Mouse (Mus musculus) heart, embryonic 16.5 days (tissue): ENCODE data around the gene Apopt1. TPM values are rescaled to one million over a fixed set of nuclear protein-coding genes. Genes with fewer than 3 reads are reported as not detected.

Source experiments
- ATAC-seq: fragments of 200-750 bp; cut with Nextera tagmentation; replicated peaks from 2 replicates; pipeline ENCODE4 v1.8.0; 2017; ENCODE audit warnings: moderate number of reproducible peaks; ENCODE audit not compliant: insufficient read depth, low FRiP score; ENCODE audit errors: extremely low read depth
- H3K27ac ChIP-seq: fragments of 300-500 bp; sonication (generic); 2 replicates; pipeline ENCODE4 v1.5.1; 2014; ENCODE audit warnings: mild to moderate bottlenecking, low read length, control low read depth, moderate library complexity
- H3K27me3 ChIP-seq: fragments of 300-500 bp; sonication (generic); 2 replicates; pipeline ENCODE4 v1.6.1; 2014; ENCODE audit warnings: low read length, mixed read lengths; ENCODE audit not compliant: control insufficient read depth, insufficient read depth
- H3K36me3 ChIP-seq: fragments of 300-500 bp; sonication (generic); 2 replicates; pipeline ENCODE4 v1.6.1; 2014; ENCODE audit not compliant: control insufficient read depth, insufficient read depth
- H3K4me1 ChIP-seq: fragments of 300-500 bp; sonication (generic); 2 replicates; pipeline ENCODE4 v1.6.1; 2014; ENCODE audit warnings: low read length, mixed read lengths; ENCODE audit not compliant: control insufficient read depth, insufficient read depth
- H3K4me2 ChIP-seq: fragments of 300-500 bp; sonication (generic); 2 replicates; pipeline ENCODE4 v1.6.1; 2014; ENCODE audit warnings: low read depth, mild to moderate bottlenecking, control low read depth, low read length
- H3K4me3 ChIP-seq: fragments of 300-500 bp; sonication (generic); 2 replicates; pipeline ENCODE4 v1.5.1; 2014; ENCODE audit warnings: mild to moderate bottlenecking, control low read depth, low read length
- H3K9ac ChIP-seq: fragments of 300-500 bp; sonication (generic); 2 replicates; pipeline ENCODE4 v1.6.1; 2014; ENCODE audit warnings: low read length, control low read depth
- H3K9me3 ChIP-seq: fragments of 300-500 bp; sonication (generic); replicated peaks from 2 replicates; pipeline ENCODE4 v1.6.1; 2016; ENCODE audit warnings: low read length; ENCODE audit not compliant: control insufficient read depth
- WGBS: fragments of 180-500 bp; shearing (Covaris S2); extraction: QIAGEN DNeasy Blood & Tissue Kit; methylation state at CpG from one replicate; pipeline ENCODE4 v1.1.7; 2014; 5-methylcytosine and 5-hydroxymethylcytosine counted together
- polyA plus RNA-seq: library from polyadenylated mRNA; unstranded; fragments of >200 nt; fragmentation: Nextera tagmentation; extraction: Ambion mirVana; gene quantifications from 2 replicates; pipeline ENCODE4 v1.2.1, GENCODE M21; 2015

The Apopt1 gene
- polyA plus RNA-seq, 1 experiment from 2014 or later = 43.9 TPM

GRCm38 (mm10) chr12:111696239-111696638, 16.8 kb upstream of the Apopt1 start:
- ATAC-seq = no peak
- H3K9ac ChIP-seq = no peak overlapping the region

GRCm38 (mm10) chr12:111697708-111698107, 15.4 kb upstream of the Apopt1 start:
- Histone ChIP-seq H3K9me3 (no peaks in the 10 kb centered on the region), H3K27ac (no peak overlapping the region), H3K4me1 (peaks cover 21% of the 10 kb centered on the region), H3K27me3 (no peaks in the 10 kb centered on the region), H3K36me3 (no peaks in the 10 kb centered on the region), H3K4me2 (no peak overlapping the region), H3K4me3 (no peak overlapping the region), H3K9ac (no peak overlapping the region)
- no peak for ATAC-seq
- WGBS = 54% methylated on average over 4 of the region's 4 CpGs

More at GRCm38 (mm10) chr12:111696239-111696638, 16.8 kb upstream of the Apopt1 start:
- Histone ChIP-seq H3K27ac (no peak overlapping the region), H3K4me2 (no peak overlapping the region), H3K4me3 (no peak overlapping the region), H3K36me3 (no peaks in the 10 kb centered on the region), H3K4me1 (peaks cover 29% of the 10 kb centered on the region), H3K27me3 (no peaks in the 10 kb centered on the region), H3K9me3 (no peaks in the 10 kb centered on the region)
- WGBS = 31% methylated on average over 6 of the region's 6 CpGs

GRCm38 (mm10) chr12:111698346-111698913, 14.6 kb upstream of the Apopt1 start:
- no peaks in the 10 kb centered on the region for H3K27me3 ChIP-seq
- H3K9ac ChIP-seq = no peak overlapping the region
- 77% methylated on average over 6 of the region's 6 CpGs for WGBS
- peaks cover 17% of the 10 kb centered on the region for H3K4me1 ChIP-seq
- H3K4me2 ChIP-seq = no peak overlapping the region
- no peak for ATAC-seq
- H3K36me3 ChIP-seq = no peaks in the 10 kb centered on the region
- H3K27ac ChIP-seq = no peak overlapping the region
- no peak overlapping the region for H3K4me3 ChIP-seq
- no peaks in the 10 kb centered on the region for H3K9me3 ChIP-seq

GRCm38 (mm10) chr12:111699542-111699941, 13.5 kb upstream of the Apopt1 start:
- no peak overlapping the region for H3K4me3 ChIP-seq
- no peaks in the 10 kb centered on the region for H3K27me3 ChIP-seq
- H3K36me3 ChIP-seq = no peaks in the 10 kb centered on the region
- 78% methylated on average over 4 of the region's 4 CpGs for WGBS
- H3K9me3 ChIP-seq = no peaks in the 10 kb centered on the region
- peaks cover 8% of the 10 kb centered on the region for H3K4me1 ChIP-seq
- ATAC-seq = no peak
- no peak overlapping the region for H3K9ac ChIP-seq
- H3K4me2 ChIP-seq = no peak overlapping the region
- no peak overlapping the region for H3K27ac ChIP-seq

GRCm38 (mm10) chr12:111700920-111701458, 12.1 kb upstream of the Apopt1 start:
- no peaks in the 10 kb centered on the region for H3K9me3 ChIP-seq
- no peaks in the 10 kb centered on the region for H3K27me3 ChIP-seq
- no peaks in the 10 kb centered on the region for H3K36me3 ChIP-seq
- H3K4me3 ChIP-seq = no peak overlapping the region
- 61% methylated on average over 9 of the region's 9 CpGs for WGBS
- peaks cover 17% of the 10 kb centered on the region for H3K4me1 ChIP-seq
- no peak overlapping the region for H3K4me2 ChIP-seq
- no peak overlapping the region for H3K9ac ChIP-seq
- ATAC-seq = no peak
- H3K27ac ChIP-seq = no peak overlapping the region

GRCm38 (mm10) chr12:111703301-111703700, 9.8 kb upstream of the Apopt1 start:
- no peak for ATAC-seq
- 88% methylated on average over 3 of the region's 3 CpGs for WGBS
- H3K9me3 ChIP-seq = no peaks in the 10 kb centered on the region
- peaks cover 28% of the 10 kb centered on the region for H3K4me1 ChIP-seq
- H3K9ac ChIP-seq = no peak overlapping the region
- no peaks in the 10 kb centered on the region for H3K36me3 ChIP-seq
- H3K27ac ChIP-seq = no peak overlapping the region
- no peak overlapping the region for H3K4me2 ChIP-seq
- H3K4me3 ChIP-seq = no peak overlapping the region
- H3K27me3 ChIP-seq = no peaks in the 10 kb centered on the region

GRCm38 (mm10) chr12:111704609-111705008, 8.5 kb upstream of the Apopt1 start:
- Histone ChIP-seq H3K4me3 (no peak overlapping the region), H3K27ac (peak overlapping the region; percentile 82), H3K36me3 (peaks cover 9% of the 10 kb centered on the region), H3K4me2 (no peak overlapping the region), H3K27me3 (no peaks in the 10 kb centered on the region), H3K9me3 (no peaks in the 10 kb centered on the region), H3K9ac (peak overlapping the region; percentile 45), H3K4me1 (peaks cover 28% of the 10 kb centered on the region)
- 37% methylated on average over 9 of the region's 9 CpGs for WGBS
- ATAC-seq = peak; percentile 49; the same call in 1 of the 2 replicates

GRCm38 (mm10) chr12:111705186-111705973, 7.7 kb upstream of the Apopt1 start:
- H3K36me3 ChIP-seq = peaks cover 16% of the 10 kb centered on the region
- peak; percentile 70 for ATAC-seq
- H3K4me3 ChIP-seq = no peak overlapping the region
- peaks cover 28% of the 10 kb centered on the region for H3K4me1 ChIP-seq
- WGBS = 41% methylated on average over 15 of the region's 15 CpGs
- no peaks in the 10 kb centered on the region for H3K27me3 ChIP-seq
- no peak overlapping the region for H3K4me2 ChIP-seq
- peak overlapping the region; percentile 45; the same call in 1 of the 2 replicates for H3K9ac ChIP-seq
- no peaks in the 10 kb centered on the region for H3K9me3 ChIP-seq
- H3K27ac ChIP-seq = peak overlapping the region; percentile 82

GRCm38 (mm10) chr12:111708181-111708580, 4.9 kb upstream of the Apopt1 start:
- Histone ChIP-seq H3K4me3 (no peak overlapping the region), H3K4me2 (no peak overlapping the region), H3K27me3 (no peaks in the 10 kb centered on the region), H3K4me1 (peaks cover 37% of the 10 kb centered on the region), H3K27ac (peak overlapping the region; percentile 37; the same call in 1 of the 2 replicates), H3K36me3 (peaks cover 22% of the 10 kb centered on the region), H3K9ac (no peak overlapping the region), H3K9me3 (no peaks in the 10 kb centered on the region)
- 57% methylated on average over 4 of the region's 4 CpGs for WGBS
- ATAC-seq = no peak
